10 mouse cellular contexts compared by ENCODE assay signal in the genomic region with DNA sequence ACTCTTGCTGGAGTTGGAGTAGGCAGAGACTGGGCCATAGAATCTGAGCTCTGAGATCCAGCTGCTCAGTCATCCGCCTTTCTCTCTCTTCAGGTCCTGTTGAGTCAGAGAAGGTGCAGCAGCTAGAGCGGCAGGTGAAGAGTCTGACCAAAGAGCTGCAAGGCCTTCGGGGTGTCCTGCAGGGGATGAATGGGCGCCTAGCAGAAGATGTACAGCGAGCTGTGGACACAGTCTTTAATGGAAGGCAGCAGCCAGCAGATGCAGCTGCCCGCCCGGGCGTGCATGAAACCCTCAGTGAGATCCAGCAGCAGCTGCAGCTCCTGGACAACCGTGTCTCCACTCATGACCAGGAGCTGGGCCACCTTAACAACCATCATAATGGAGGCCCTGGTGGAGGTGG. TPM values are rescaled to one million over a fixed set of nuclear protein-coding genes. Genes with fewer than 3 reads are reported as not detected.
DNase-seq lines count a peak whose midpoint lies in the region; ATAC-seq and TF ChIP-seq lines count a peak whose summit lies in the region.
"Had no signal": no experiment of that assay in that cellular context is flagged by ENCODE, and none has a peak within 500 bp of the region (broad histone marks: within the 10 kb centered on the region; RNA-seq: fewer than 3 reads in every experiment).

No protein-coding gene starts in this region.

- TF ChIP-seq POLR2A in heart, adult 2 months (IDR thresholded peaks at IDR 0.05; ENCODE audit: insufficient read depth, low read depth, low read length), result no peak

- H3K79me2 ChIP-seq in heart, adult 2 months (replicated peaks; ENCODE audit: control insufficient read depth, insufficient read depth, low read length), result no peaks in the 10 kb centered on the region

- TF ChIP-seq EP300 in heart, adult 2 months (IDR thresholded peaks at IDR 0.05; ENCODE audit: insufficient read depth, low read depth, low read length), result no peak

- H3K9me3 ChIP-seq in liver, embryonic 11.5 days (ENCODE audit: control insufficient read depth, low read length), result no peaks in the 10 kb centered on the region

- ATAC-seq in liver, embryonic 11.5 days (replicated peaks; ENCODE audit: low FRiP score), result no peak

- H3K27me3 ChIP-seq in heart, adult 2 months (ENCODE audit: control insufficient read depth, insufficient read depth, low read length), result no peaks in the 10 kb centered on the region
- H3K27me3 ChIP-seq in liver, embryonic 11.5 days (replicated peaks; ENCODE audit: control insufficient read depth, insufficient read depth, low read length), result no peaks in the 10 kb centered on the region

- H3K27ac ChIP-seq in heart, adult 2 months, result peak overlapping the region; percentile 82
- H3K27ac ChIP-seq in left cerebral cortex, adult 2 months, result peak overlapping the region; percentile 48; the same call in 1 of the 2 replicates
- peak overlapping the region; percentile 86 for H3K27ac ChIP-seq in brown adipose tissue, adult 24 weeks (replicated peaks; ENCODE audit: low read depth, low read length)
- H3K27ac ChIP-seq in liver, embryonic 11.5 days (ENCODE audit: low read depth, low read length), result peak overlapping the region; percentile 73
- H3K27ac ChIP-seq: liver, embryonic 14.5 days had no signal

- H3K9ac ChIP-seq in heart, adult 2 months (ENCODE audit: low read depth, low read length), result no peak overlapping the region
- peak overlapping the region; percentile 25; the same call in 1 of the 2 replicates for H3K9ac ChIP-seq in liver, embryonic 11.5 days (ENCODE audit: low read depth, low read length)
- H3K9ac ChIP-seq: liver, embryonic 14.5 days had no signal

- H3K4me1 ChIP-seq in heart, adult 2 months (ENCODE audit: control insufficient read depth, insufficient read depth, low read length), result peaks cover 26% of the 10 kb centered on the region
- H3K4me1 ChIP-seq in brown adipose tissue, adult 24 weeks (ENCODE audit: control insufficient read depth, insufficient read depth, insufficient read length, low read length), result peaks cover 29% of the 10 kb centered on the region
- peaks cover 57% of the 10 kb centered on the region for H3K4me1 ChIP-seq in liver, embryonic 11.5 days (replicated peaks; ENCODE audit: control insufficient read depth, insufficient read depth, low read length)

- no peaks in the 10 kb centered on the region for H3K36me3 ChIP-seq in heart, adult 2 months (ENCODE audit: control insufficient read depth, insufficient read depth, low read length)
- peaks cover 26% of the 10 kb centered on the region for H3K36me3 ChIP-seq in liver, embryonic 11.5 days (ENCODE audit: control insufficient read depth, insufficient read depth, low read length)

- no peak for TF ChIP-seq CTCF in heart, adult 2 months (IDR thresholded peaks at IDR 0.05)
- TF ChIP-seq CTCF in left cerebral cortex, adult 2 months (IDR thresholded peaks at IDR 0.05), result no peak

- intact Hi-C loops in heart, adult 2 months (cut with DNase I), result loop anchor here (2.0 to 5.0 kb wide), 2 partner anchors 48 to 105 kb away; partner anchors contain the start of genes Mapre3 and Tmem214
- intact Hi-C loops in heart, postnatal 25 days (cut with DNase I), result loop anchor here (1.0 kb wide), 1 partner anchor 32 kb away; no protein-coding TSS in a partner anchor
- intact Hi-C loops in left cerebral cortex, adult 2 months (cut with DNase I), result no loop called here
- intact Hi-C loops in left cerebral cortex, postnatal 4 days (cut with DNase I), result no loop called here

- H3K4me2 ChIP-seq in liver, embryonic 11.5 days, result no peak overlapping the region; the same call in 1 of the 2 replicates

- 89% methylated on average over 9 of the region's 9 CpGs for WGBS in heart, adult 2 months
- WGBS in liver, embryonic 11.5 days, result 87% methylated on average over 9 of the region's 9 CpGs

- no peak overlapping the region for H3K4me3 ChIP-seq in heart, adult 2 months
- H3K4me3 ChIP-seq in left cerebral cortex, adult 2 months, result no peak overlapping the region
- H3K4me3 ChIP-seq in brown adipose tissue, adult 24 weeks (ENCODE audit: insufficient read depth, low read depth, low read length), result no peak overlapping the region
- H3K4me3 ChIP-seq in liver, embryonic 11.5 days (ENCODE audit: low read depth, low read length), result no peak overlapping the region

- no peak for DNase-seq in heart, adult 2 months
- no peak for DNase-seq in heart, postnatal 25 days (ENCODE audit: low spot score)
- no peak for DNase-seq in left cerebral cortex, adult 2 months (ENCODE audit: extremely low spot score in 1 of 2, low spot score in 2 of 2)
- no peak for DNase-seq in left cerebral cortex, postnatal 4 days
- DNase-seq in liver, embryonic 11.5 days (ENCODE audit: low spot score), result no peak
- no peak for DNase-seq in left cerebral cortex, adult 8-10 months (ENCODE audit: low spot score in 2 of 2)
- no peak for DNase-seq in adipocyte (ENCODE audit: low spot score)
- DNase-seq: cerebellum, adult 11 months had no signal

RNA-seq across cellular contexts. Expression of gene Emilin1, which starts 3.6 kb away (rescaled TPM):
- 10 to 100 TPM; 21.2 to 21.3 TPM for total RNA-seq in heart, adult 2 months (2021)
- 30.6 and 31.3 TPM in 2 replicates for polyA plus RNA-seq in heart, adult 2 months (2012; rRNA removed)
- total RNA-seq in heart, postnatal 25 days (2021), result 10 to 100 TPM; 27.6 to 29.7 TPM
- total RNA-seq in left cerebral cortex, adult 2 months (2021), result 1 to 10 TPM; 3.0 to 3.3 TPM
- total RNA-seq in left cerebral cortex, postnatal 4 days (2021), result 1 to 10 TPM; 7.0 to 7.9 TPM
- polyA plus RNA-seq in brown adipose tissue, adult 24 weeks (2012; ENCODE audit: insufficient read depth, insufficient read length, missing spikeins), result 2.4 and 3.6 TPM in 2 replicates
- 89.5 and 95.1 TPM in 2 replicates for polyA plus RNA-seq in liver, embryonic 11.5 days (2014; fragmentation: Nextera tagmentation; extraction: Ambion mirVana)
- total RNA-seq in left cerebral cortex, adult 8-10 months (2022), result 1 to 10 TPM; 2.3 to 4.2 (median 2.8) TPM

RNA-seq across cellular contexts. Expression of gene Khk, which starts 4.4 kb away (rescaled TPM):
- 10 to 100 TPM; 22.6 to 29.6 TPM for total RNA-seq in heart, adult 2 months (2021)
- 31.8 and 40.9 TPM in 2 replicates for polyA plus RNA-seq in heart, adult 2 months (2012; rRNA removed)
- 10 to 100 TPM; 21.1 to 22.6 TPM for total RNA-seq in heart, postnatal 25 days (2021)
- total RNA-seq in left cerebral cortex, adult 2 months (2021), result 10 to 100 TPM; 15.3 to 19.3 TPM
- 1 to 10 TPM; 4.7 to 4.8 TPM for total RNA-seq in left cerebral cortex, postnatal 4 days (2021)
- polyA plus RNA-seq in brown adipose tissue, adult 24 weeks (2012; ENCODE audit: insufficient read depth, insufficient read length, missing spikeins), result 27.8 and 28.8 TPM in 2 replicates
- 58.6 and 60.2 TPM in 2 replicates for polyA plus RNA-seq in liver, embryonic 11.5 days (2014; fragmentation: Nextera tagmentation; extraction: Ambion mirVana)
- total RNA-seq in left cerebral cortex, adult 8-10 months (2022), result 10 to 100 TPM; 16.2 to 21.5 (median 18.9) TPM

RNA-seq across cellular contexts. Expression of gene Ost4, which starts 9.3 kb away (rescaled TPM):
- total RNA-seq in heart, adult 2 months (2021), result 100 to 1,000 TPM; 160 to 161 TPM
- polyA plus RNA-seq in heart, adult 2 months (2012; rRNA removed), result 191 and 208 TPM in 2 replicates
- total RNA-seq in heart, postnatal 25 days (2021), result 100 to 1,000 TPM; 142 to 150 TPM
- total RNA-seq in left cerebral cortex, adult 2 months (2021), result 100 to 1,000 TPM in 1 of 2 experiments, 10 to 100 TPM in 1; 91.9 to 106 TPM
- 100 to 1,000 TPM in 1 of 2 experiments, 10 to 100 TPM in 1; 95.0 to 112 TPM for total RNA-seq in left cerebral cortex, postnatal 4 days (2021)
- 357 and 467 TPM in 2 replicates for polyA plus RNA-seq in brown adipose tissue, adult 24 weeks (2012; ENCODE audit: insufficient read depth, insufficient read length, missing spikeins)
- polyA plus RNA-seq in liver, embryonic 11.5 days (2014; fragmentation: Nextera tagmentation; extraction: Ambion mirVana), result 467 and 501 TPM in 2 replicates
- total RNA-seq in left cerebral cortex, adult 8-10 months (2022), result 100 to 1,000 TPM in 1 of 4 experiments, 10 to 100 TPM in 3; 86.3 to 105 (median 90.6) TPM

RNA-seq across cellular contexts. Expression of gene Agbl5, which starts 28.3 kb away (rescaled TPM):
- total RNA-seq in heart, adult 2 months (2021), result 1 to 10 TPM; 4.3 to 4.8 TPM
- polyA plus RNA-seq in heart, adult 2 months (2012; rRNA removed), result 7.8 and 8.7 TPM in 2 replicates
- 1 to 10 TPM; 5.9 to 6.8 TPM for total RNA-seq in heart, postnatal 25 days (2021)
- total RNA-seq in left cerebral cortex, adult 2 months (2021), result 10 to 100 TPM; 17.2 to 17.8 TPM
- total RNA-seq in left cerebral cortex, postnatal 4 days (2021), result 10 to 100 TPM; 48.4 to 52.2 TPM
- polyA plus RNA-seq in brown adipose tissue, adult 24 weeks (2012; ENCODE audit: insufficient read depth, insufficient read length, missing spikeins), result 1.7 and 2.9 TPM in 2 replicates
- polyA plus RNA-seq in liver, embryonic 11.5 days (2014; fragmentation: Nextera tagmentation; extraction: Ambion mirVana), result 12.4 and 14.4 TPM in 2 replicates
- total RNA-seq in left cerebral cortex, adult 8-10 months (2022), result 10 to 100 TPM; 14.6 to 18.2 (median 17.0) TPM

RNA-seq across cellular contexts. Expression of gene Cgref1, which starts 28.6 kb away (rescaled TPM):
- under 1 TPM; 0.30 to 0.73 TPM for total RNA-seq in heart, adult 2 months (2021)
- polyA plus RNA-seq in heart, adult 2 months (2012; rRNA removed), result 1.2 and 2.0 TPM in 2 replicates
- under 1 TPM; 0.39 to 0.53 TPM for total RNA-seq in heart, postnatal 25 days (2021)
- total RNA-seq in left cerebral cortex, adult 2 months (2021), result 10 to 100 TPM; 24.2 to 26.0 TPM
- total RNA-seq in left cerebral cortex, postnatal 4 days (2021), result 10 to 100 TPM; 53.9 TPM
- polyA plus RNA-seq in brown adipose tissue, adult 24 weeks (2012; ENCODE audit: insufficient read depth, insufficient read length, missing spikeins), result 1.0 TPM in 1 of 2 replicates, not detected in the other
- 5.4 and 8.2 TPM in 2 replicates for polyA plus RNA-seq in liver, embryonic 11.5 days (2014; fragmentation: Nextera tagmentation; extraction: Ambion mirVana)
- total RNA-seq in left cerebral cortex, adult 8-10 months (2022), result 10 to 100 TPM; 23.9 to 28.0 (median 27.1) TPM

Comparison
In these comparisons a context has a peak if more than half of its experiments do, and no peak if none do; other contexts are left out.
1. intact Hi-C loops: an anchor here in heart, adult 2 months (2.0 to 5.0 kb wide) and heart, postnatal 25 days (1.0 kb wide); none called in left cerebral cortex, adult 2 months and left cerebral cortex, postnatal 4 days.